In genomic region chr9:121846526-121847118, GRCm38 (mm10) we compare ENCODE assay signal across 8 mouse cellular contexts. TPM values are rescaled to one million over a fixed set of nuclear protein-coding genes. Genes with fewer than 3 reads are reported as not detected.
A peak's percentile ranks its signal among the peaks of the same experiment; 100 is the strongest.
DNase-seq lines count a peak whose midpoint lies in the region; ATAC-seq and TF ChIP-seq lines count a peak whose summit lies in the region.

No protein-coding gene starts in this region.

- 60% methylated on average over 10 of the region's 10 CpGs for WGBS in forebrain, embryonic 10.5 days
- WGBS in forebrain, embryonic 15.5 days = 57% methylated on average over 10 of the region's 10 CpGs
- 41% methylated on average over 10 of the region's 10 CpGs for WGBS in kidney, embryonic 15.5 days
- WGBS in midbrain, embryonic 11.5 days = 58% methylated on average over 10 of the region's 10 CpGs

- peaks cover 5% of the 10 kb centered on the region; the same call in 1 of the 2 replicates for H3K9me3 ChIP-seq in forebrain, embryonic 10.5 days
- no peaks in the 10 kb centered on the region for H3K9me3 ChIP-seq in forebrain, embryonic 15.5 days
- H3K9me3 ChIP-seq in G1E (replicated peaks) = peaks cover 6% of the 10 kb centered on the region
- H3K9me3 ChIP-seq in kidney, embryonic 15.5 days (replicated peaks) = no peaks in the 10 kb centered on the region
- H3K9me3 ChIP-seq in midbrain, embryonic 11.5 days (ENCODE audit: control insufficient read depth, low read length) = no peaks in the 10 kb centered on the region

- no peak overlapping the region for H3K4me3 ChIP-seq in forebrain, embryonic 10.5 days
- no peak overlapping the region for H3K4me3 ChIP-seq in forebrain, embryonic 15.5 days
- no peak overlapping the region for H3K4me3 ChIP-seq in G1E (ENCODE audit: low read depth, low read length)
- no peak overlapping the region for H3K4me3 ChIP-seq in kidney, embryonic 15.5 days (replicated peaks)
- H3K4me3 ChIP-seq in midbrain, embryonic 11.5 days (ENCODE audit: low read depth, low read length) = no peak overlapping the region

- H3K36me3 ChIP-seq in forebrain, embryonic 10.5 days (replicated peaks) = peaks cover 50% of the 10 kb centered on the region
- H3K36me3 ChIP-seq in forebrain, embryonic 15.5 days = peaks cover 21% of the 10 kb centered on the region
- peaks cover 78% of the 10 kb centered on the region for H3K36me3 ChIP-seq in G1E (replicated peaks)
- peaks cover 44% of the 10 kb centered on the region for H3K36me3 ChIP-seq in kidney, embryonic 15.5 days
- no peaks in the 10 kb centered on the region for H3K36me3 ChIP-seq in midbrain, embryonic 11.5 days (ENCODE audit: control insufficient read depth, insufficient read depth, low read length)

- peak; percentile 24; the same call in 1 of the 2 replicates for TF ChIP-seq CTCF in G1E (IDR thresholded peaks at IDR 0.05; ENCODE audit: low read depth, low read length)

- no peak for ATAC-seq in forebrain, embryonic 15.5 days (replicated peaks)
- no peak for ATAC-seq in G1E (ENCODE audit: extremely low read depth, insufficient number of reproducible peaks, low FRiP score, poor library complexity, severe bottlenecking)
- ATAC-seq in erythroid progenitor cell, adult 5-6 weeks (replicated peaks; ENCODE audit: low FRiP score, poor library complexity, severe bottlenecking) = 0 out of 2 replicates have a peak, but pooled peaks have one; percentile 46
- ATAC-seq in kidney, embryonic 15.5 days (replicated peaks; ENCODE audit: low FRiP score) = peak; percentile 46; the same call in 1 of the 2 replicates
- ATAC-seq in midbrain, embryonic 11.5 days (ENCODE audit: low FRiP score) = peak; percentile 33; the same call in 1 of the 2 replicates

- no peak overlapping the region for H3K9ac ChIP-seq in forebrain, embryonic 15.5 days (replicated peaks)
- H3K9ac ChIP-seq in kidney, embryonic 15.5 days = no peak overlapping the region
- no peak overlapping the region for H3K9ac ChIP-seq in midbrain, embryonic 11.5 days (ENCODE audit: low read length)

- H3K4me1 ChIP-seq in forebrain, embryonic 10.5 days = no peaks in the 10 kb centered on the region
- H3K4me1 ChIP-seq in forebrain, embryonic 15.5 days = no peaks in the 10 kb centered on the region
- peaks cover 39% of the 10 kb centered on the region for H3K4me1 ChIP-seq in G1E (ENCODE audit: insufficient read depth, low read depth, low read length)
- H3K4me1 ChIP-seq in kidney, embryonic 15.5 days = no peaks in the 10 kb centered on the region
- no peaks in the 10 kb centered on the region for H3K4me1 ChIP-seq in midbrain, embryonic 11.5 days (ENCODE audit: control insufficient read depth, insufficient read depth, low read length)

- peak; percentile 28 for DNase-seq in forebrain, embryonic 10.5 days (ENCODE audit: extremely low spot score, low spot score)
- peak; percentile 27 for DNase-seq in G1E (ENCODE audit: low spot score)
- peak; percentile 91 for DNase-seq in midbrain, embryonic 11.5 days (ENCODE audit: low spot score, missing footprints)
- no peak for DNase-seq in right cerebral cortex, postnatal 10 days (ENCODE audit: low spot score in 2 of 2)
- no peak for DNase-seq in urinary bladder, adult 18-20 months (ENCODE audit: low spot score in 2 of 2)

- H3K27me3 ChIP-seq in forebrain, embryonic 10.5 days (ENCODE audit: poor library complexity, severe bottlenecking) = no peaks in the 10 kb centered on the region
- no peaks in the 10 kb centered on the region for H3K27me3 ChIP-seq in forebrain, embryonic 15.5 days
- peaks cover 2% of the 10 kb centered on the region; the same call in 1 of the 2 replicates for H3K27me3 ChIP-seq in G1E (ENCODE audit: insufficient read depth, low read length)
- no peaks in the 10 kb centered on the region for H3K27me3 ChIP-seq in kidney, embryonic 15.5 days
- H3K27me3 ChIP-seq in midbrain, embryonic 11.5 days (ENCODE audit: control insufficient read depth, insufficient read depth, low read length) = no peaks in the 10 kb centered on the region

- no peak overlapping the region for H3K27ac ChIP-seq in forebrain, embryonic 10.5 days
- no peak overlapping the region for H3K27ac ChIP-seq in forebrain, embryonic 15.5 days (replicated peaks)
- H3K27ac ChIP-seq in kidney, embryonic 15.5 days = no peak overlapping the region
- no peak overlapping the region for H3K27ac ChIP-seq in midbrain, embryonic 11.5 days (ENCODE audit: low read depth, low read length)

- H3K4me2 ChIP-seq in forebrain, embryonic 15.5 days (replicated peaks) = no peak overlapping the region
- H3K4me2 ChIP-seq in kidney, embryonic 15.5 days = no peak overlapping the region
- H3K4me2 ChIP-seq in midbrain, embryonic 11.5 days = no peak overlapping the region

RNA-seq across cellular contexts. Expression of gene Ccdc13, which starts 7.4 kb away (rescaled TPM):
- 2.6 and 2.7 TPM in 2 replicates for polyA plus RNA-seq in forebrain, embryonic 10.5 days (2016; fragmentation: Nextera tagmentation; extraction: Ambion mirVana)
- polyA plus RNA-seq in forebrain, embryonic 15.5 days (2015; fragmentation: Nextera tagmentation; extraction: Ambion mirVana) = 1.9 and 3.0 TPM in 2 replicates
- not detected in 2 replicates for total RNA-seq in G1E (2014; fragmentation: Nextera tagmentation)
- 0.33 TPM in 1 of 2 replicates, not detected in the other for total RNA-seq in G1E (2017)
- 0.09 TPM in 1 of 2 replicates, not detected in the other for polyA plus RNA-seq in G1E (2012)
- not detected in 2 replicates for total RNA-seq in erythroid progenitor cell, adult 5-6 weeks (2015; ENCODE audit: low replicate concordance)
- total RNA-seq in erythroid progenitor cell, adult 5-6 weeks (2017; ENCODE audit: low replicate concordance) = not detected in 2 replicates
- polyA plus RNA-seq in kidney, embryonic 15.5 days (2015; fragmentation: Nextera tagmentation; extraction: Ambion mirVana) = 0.47 and 0.53 TPM in 2 replicates
- 1.5 and 2.0 TPM in 2 replicates for polyA plus RNA-seq in midbrain, embryonic 11.5 days (2014; fragmentation: Nextera tagmentation; extraction: Ambion mirVana)

RNA-seq across cellular contexts. Expression of gene Higd1a, which starts 11.5 kb away (rescaled TPM):
- 229 and 238 TPM in 2 replicates for polyA plus RNA-seq in forebrain, embryonic 10.5 days (2016; fragmentation: Nextera tagmentation; extraction: Ambion mirVana)
- 124 and 129 TPM in 2 replicates for polyA plus RNA-seq in forebrain, embryonic 15.5 days (2015; fragmentation: Nextera tagmentation; extraction: Ambion mirVana)
- 45.8 and 54.5 TPM in 2 replicates for total RNA-seq in G1E (2014; fragmentation: Nextera tagmentation)
- total RNA-seq in G1E (2017) = 114 and 136 TPM in 2 replicates
- 71.6 and 73.3 TPM in 2 replicates for polyA plus RNA-seq in G1E (2012)
- total RNA-seq in erythroid progenitor cell, adult 5-6 weeks (2015; ENCODE audit: low replicate concordance) = 23.4 and 24.3 TPM in 2 replicates
- total RNA-seq in erythroid progenitor cell, adult 5-6 weeks (2017; ENCODE audit: low replicate concordance) = 11.7 and 19.4 TPM in 2 replicates
- 151 and 153 TPM in 2 replicates for polyA plus RNA-seq in kidney, embryonic 15.5 days (2015; fragmentation: Nextera tagmentation; extraction: Ambion mirVana)
- polyA plus RNA-seq in midbrain, embryonic 11.5 days (2014; fragmentation: Nextera tagmentation; extraction: Ambion mirVana) = 159 and 170 TPM in 2 replicates

RNA-seq across cellular contexts. Expression of gene Ackr2, which starts 51.5 kb away (rescaled TPM):
- polyA plus RNA-seq in forebrain, embryonic 10.5 days (2016; fragmentation: Nextera tagmentation; extraction: Ambion mirVana) = 0.42 and 0.50 TPM in 2 replicates
- polyA plus RNA-seq in forebrain, embryonic 15.5 days (2015; fragmentation: Nextera tagmentation; extraction: Ambion mirVana) = 1.9 and 2.7 TPM in 2 replicates
- total RNA-seq in G1E (2014; fragmentation: Nextera tagmentation) = not detected in 2 replicates
- 0.11 and 0.12 TPM in 2 replicates for total RNA-seq in G1E (2017)
- not detected in 2 replicates for polyA plus RNA-seq in G1E (2012)
- total RNA-seq in erythroid progenitor cell, adult 5-6 weeks (2015; ENCODE audit: low replicate concordance) = not detected in 2 replicates
- not detected in 2 replicates for total RNA-seq in erythroid progenitor cell, adult 5-6 weeks (2017; ENCODE audit: low replicate concordance)
- 0.40 and 0.57 TPM in 2 replicates for polyA plus RNA-seq in kidney, embryonic 15.5 days (2015; fragmentation: Nextera tagmentation; extraction: Ambion mirVana)
- polyA plus RNA-seq in midbrain, embryonic 11.5 days (2014; fragmentation: Nextera tagmentation; extraction: Ambion mirVana) = 1.6 and 1.7 TPM in 2 replicates

RNA-seq across cellular contexts. Expression of gene Hhatl, which starts 54.3 kb away (rescaled TPM):
- polyA plus RNA-seq in forebrain, embryonic 10.5 days (2016; fragmentation: Nextera tagmentation; extraction: Ambion mirVana) = not detected in 2 replicates
- 0.25 TPM in 1 of 2 replicates, not detected in the other for polyA plus RNA-seq in forebrain, embryonic 15.5 days (2015; fragmentation: Nextera tagmentation; extraction: Ambion mirVana)
- not detected in 2 replicates for total RNA-seq in G1E (2014; fragmentation: Nextera tagmentation)
- total RNA-seq in G1E (2017) = not detected in 2 replicates
- polyA plus RNA-seq in G1E (2012) = not detected in 2 replicates
- total RNA-seq in erythroid progenitor cell, adult 5-6 weeks (2015; ENCODE audit: low replicate concordance) = not detected in 2 replicates
- not detected in 2 replicates for total RNA-seq in erythroid progenitor cell, adult 5-6 weeks (2017; ENCODE audit: low replicate concordance)
- 0.69 and 0.80 TPM in 2 replicates for polyA plus RNA-seq in kidney, embryonic 15.5 days (2015; fragmentation: Nextera tagmentation; extraction: Ambion mirVana)
- polyA plus RNA-seq in midbrain, embryonic 11.5 days (2014; fragmentation: Nextera tagmentation; extraction: Ambion mirVana) = not detected in 2 replicates

Comparison
In these comparisons a context has a peak if more than half of its experiments do, and no peak if none do; other contexts are left out.
1. DNase-seq: peak in forebrain, embryonic 10.5 days (single experiment), G1E (single experiment) and midbrain, embryonic 11.5 days (single experiment); none in right cerebral cortex, postnatal 10 days (0 of 2) and urinary bladder, adult 18-20 months (0 of 2).
2. ATAC-seq: peak in erythroid progenitor cell, adult 5-6 weeks (single experiment), kidney, embryonic 15.5 days (single experiment) and midbrain, embryonic 11.5 days (single experiment); none in forebrain, embryonic 15.5 days (single experiment) and G1E (single experiment).